Mouse (Mus musculus) erythroblast, embryonic 14.5 days (primary cell): ENCODE measurements at regions not wholly inside any gene's neighbourhood (a gene's known extent, or its start where the extent isn't known, plus 50 kb on each side); places are given as distances from the start of the nearest gene placed in this dataset.

Experiments
- H3K27me3 ChIP-seq: 2 replicates; pipeline ENCODE4 v1.6.1; 2012; ENCODE audit warnings: inconsistent platforms; ENCODE audit not compliant: control insufficient read depth
- H3K36me3 ChIP-seq: 2 replicates; pipeline ENCODE4 v1.6.1; 2012; ENCODE audit warnings: mild to moderate bottlenecking, inconsistent platforms; ENCODE audit not compliant: control insufficient read depth
- H3K4me1 ChIP-seq: 2 replicates; pipeline ENCODE4 v1.6.1; 2012; ENCODE audit warnings: inconsistent platforms; ENCODE audit not compliant: control insufficient read depth
- H3K4me3 ChIP-seq: replicated peaks from 2 replicates; pipeline ENCODE3; 2012; ENCODE audit warnings: moderate library complexity, mild to moderate bottlenecking, inconsistent platforms
- H3K9me3 ChIP-seq: 2 replicates; pipeline ENCODE4 v1.6.1; 2012; ENCODE audit warnings: low read length, inconsistent platforms, mixed read lengths; ENCODE audit not compliant: control insufficient read depth
- GATA1 ChIP-seq: IDR thresholded peaks from 2 replicates; pipeline ENCODE4 v1.6.1; 2012; ENCODE audit warnings: low read length, inconsistent platforms, mixed read lengths
- TAL1 ChIP-seq: IDR thresholded peaks from 3 replicates; pipeline ENCODE4 v1.6.1; 2012; ENCODE audit warnings: low read length, inconsistent platforms, mixed read lengths

DNA sequence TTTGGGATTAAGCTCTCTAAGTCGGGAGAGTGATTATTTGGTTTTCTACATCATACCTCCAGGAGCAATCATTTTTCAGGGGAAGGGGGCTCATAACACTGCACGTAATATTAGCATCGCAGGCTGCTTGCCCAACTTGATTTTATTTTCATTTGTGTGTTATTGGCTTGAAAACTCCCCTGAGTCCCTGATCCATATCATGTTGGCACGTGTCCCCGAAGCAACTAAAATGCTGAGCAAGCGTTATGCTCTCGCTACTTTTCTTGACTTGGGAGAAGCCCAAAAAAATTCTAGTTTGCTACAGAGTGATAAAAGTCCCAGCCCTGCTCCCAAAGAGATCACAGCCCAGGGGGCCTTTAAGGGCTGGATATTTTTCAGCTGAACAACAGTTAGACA lies 170.7 kb upstream of the Habp2 start:
- H3K36me3 ChIP-seq: no peaks in the 10 kb centered on the region
- TF ChIP-seq TAL1: no peak
- no peak for TF ChIP-seq GATA1

GRCm38 (mm10) chr19:56120723-56121122 lies 166.2 kb upstream of the Habp2 start:
- TF ChIP-seq TAL1: no peak
- TF ChIP-seq GATA1: no peak
- Histone ChIP-seq H3K27me3 (no peaks in the 10 kb centered on the region), H3K36me3 (no peaks in the 10 kb centered on the region), H3K4me3 (no peak overlapping the region), H3K4me1 (no peaks in the 10 kb centered on the region), H3K9me3 (peaks cover 14% of the 10 kb centered on the region)

More for the DNA sequence above, 170.7 kb upstream of the Habp2 start:
- Histone ChIP-seq H3K4me1 (no peaks in the 10 kb centered on the region), H3K4me3 (no peak overlapping the region), H3K27me3 (no peaks in the 10 kb centered on the region), H3K9me3 (peaks cover 11% of the 10 kb centered on the region)

DNA sequence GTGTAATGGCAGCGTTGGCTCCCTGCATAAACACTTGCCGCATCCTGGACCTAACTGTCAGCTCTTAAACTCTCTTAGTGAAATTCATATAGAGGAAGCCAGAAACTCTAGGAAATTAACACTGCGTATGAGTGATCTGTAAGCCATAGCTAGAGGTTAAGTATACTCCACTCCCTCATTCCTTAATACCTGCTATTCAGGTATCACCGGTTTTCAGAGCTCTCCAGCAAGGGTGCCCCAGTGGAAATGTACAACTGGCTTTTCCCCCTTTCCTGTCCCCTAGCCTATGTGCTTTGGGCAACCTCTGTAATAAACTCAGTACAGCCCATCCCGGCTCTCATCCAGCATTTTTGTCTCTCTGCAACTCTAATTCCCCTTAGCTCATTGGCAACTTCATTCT lies 164.8 kb upstream of the Habp2 start:
- Histone ChIP-seq H3K27me3 (no peaks in the 10 kb centered on the region), H3K9me3 (peaks cover 14% of the 10 kb centered on the region)

GRCm38 (mm10) chr19:56131556-56131955 lies 155.4 kb upstream of the Habp2 start:
- Histone ChIP-seq H3K36me3 (no peaks in the 10 kb centered on the region), H3K4me1 (no peaks in the 10 kb centered on the region), H3K9me3 (no peaks in the 10 kb centered on the region), H3K4me3 (no peak overlapping the region), H3K27me3 (peaks cover 25% of the 10 kb centered on the region)
- TF ChIP-seq GATA1 (no peak), TAL1 (no peak)

More for the DNA sequence above, 164.8 kb upstream of the Habp2 start:
- Histone ChIP-seq H3K4me1 (no peaks in the 10 kb centered on the region), H3K36me3 (no peaks in the 10 kb centered on the region), H3K4me3 (no peak overlapping the region)
- no peak for TF ChIP-seq TAL1
- TF ChIP-seq GATA1: no peak

DNA sequence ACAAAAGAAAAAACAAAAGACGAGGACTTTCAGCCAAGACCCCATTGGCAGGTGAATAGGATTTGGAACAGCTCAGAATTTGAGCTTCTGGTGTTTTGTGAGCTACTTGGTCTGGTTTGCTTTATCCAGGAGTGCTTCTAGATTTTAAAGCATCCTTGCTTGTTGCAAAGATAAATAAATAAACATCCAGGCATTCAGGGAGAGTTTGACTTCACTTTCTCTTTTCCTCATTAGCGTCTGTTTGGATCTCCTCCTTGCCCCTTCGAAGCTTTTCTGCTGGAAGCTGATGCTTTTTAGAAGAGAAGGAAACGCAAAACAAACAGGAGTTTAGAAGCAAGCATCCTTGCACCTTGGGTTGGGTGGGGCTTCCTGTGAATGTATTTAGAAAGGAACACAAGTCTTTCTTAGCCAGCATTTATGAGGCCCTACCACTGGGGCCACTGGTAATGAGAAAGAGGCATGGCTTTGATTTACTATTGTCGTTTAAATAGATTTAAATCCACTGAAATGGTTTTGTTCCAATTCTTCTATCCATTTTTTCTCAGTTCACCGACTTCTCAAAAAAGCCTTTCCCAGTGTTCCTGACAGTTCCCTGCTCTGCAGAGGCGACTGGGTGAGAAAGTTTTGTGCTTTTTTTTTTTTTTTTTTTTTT lies 153.9 kb upstream of the Habp2 start:
- peaks cover 25% of the 10 kb centered on the region for H3K27me3 ChIP-seq
- no peak overlapping the region for H3K4me3 ChIP-seq
- H3K4me1 ChIP-seq: no peaks in the 10 kb centered on the region
- no peaks in the 10 kb centered on the region for H3K36me3 ChIP-seq
- no peaks in the 10 kb centered on the region for H3K9me3 ChIP-seq
- TF ChIP-seq TAL1 (no peak), GATA1 (no peak)

DNA sequence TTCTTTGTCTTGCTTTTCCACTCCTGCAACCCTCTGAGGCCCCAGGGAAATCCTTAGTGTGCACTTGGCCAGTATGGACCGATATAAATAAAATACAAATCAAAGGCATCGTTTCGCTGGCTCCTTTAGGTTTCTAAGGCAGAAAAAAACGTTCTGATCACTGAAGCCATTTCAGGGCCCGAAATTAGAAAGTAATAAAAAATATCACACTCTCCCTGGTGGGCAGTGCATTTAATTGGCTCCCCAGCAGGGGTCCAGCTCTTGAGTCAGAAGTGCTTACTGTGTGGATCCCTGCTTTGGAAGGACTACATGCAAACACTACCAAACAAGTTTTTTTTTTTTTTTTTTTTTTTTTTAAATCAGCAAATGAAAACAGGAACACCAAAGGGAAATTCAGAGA lies 153.4 kb upstream of the Habp2 start:
- Histone ChIP-seq H3K27me3 (peaks cover 25% of the 10 kb centered on the region), H3K9me3 (no peaks in the 10 kb centered on the region), H3K4me1 (no peaks in the 10 kb centered on the region), H3K36me3 (no peaks in the 10 kb centered on the region), H3K4me3 (no peak overlapping the region)
- TF ChIP-seq GATA1: no peak
- no peak for TF ChIP-seq TAL1

GRCm38 (mm10) chr19:56134081-56134818 lies 152.7 kb upstream of the Habp2 start:
- TF ChIP-seq TAL1 (no peak), GATA1 (no peak)
- no peaks in the 10 kb centered on the region for H3K36me3 ChIP-seq
- H3K27me3 ChIP-seq: peaks cover 25% of the 10 kb centered on the region
- H3K4me1 ChIP-seq: no peaks in the 10 kb centered on the region
- H3K9me3 ChIP-seq: no peaks in the 10 kb centered on the region
- H3K4me3 ChIP-seq: no peak overlapping the region

DNA sequence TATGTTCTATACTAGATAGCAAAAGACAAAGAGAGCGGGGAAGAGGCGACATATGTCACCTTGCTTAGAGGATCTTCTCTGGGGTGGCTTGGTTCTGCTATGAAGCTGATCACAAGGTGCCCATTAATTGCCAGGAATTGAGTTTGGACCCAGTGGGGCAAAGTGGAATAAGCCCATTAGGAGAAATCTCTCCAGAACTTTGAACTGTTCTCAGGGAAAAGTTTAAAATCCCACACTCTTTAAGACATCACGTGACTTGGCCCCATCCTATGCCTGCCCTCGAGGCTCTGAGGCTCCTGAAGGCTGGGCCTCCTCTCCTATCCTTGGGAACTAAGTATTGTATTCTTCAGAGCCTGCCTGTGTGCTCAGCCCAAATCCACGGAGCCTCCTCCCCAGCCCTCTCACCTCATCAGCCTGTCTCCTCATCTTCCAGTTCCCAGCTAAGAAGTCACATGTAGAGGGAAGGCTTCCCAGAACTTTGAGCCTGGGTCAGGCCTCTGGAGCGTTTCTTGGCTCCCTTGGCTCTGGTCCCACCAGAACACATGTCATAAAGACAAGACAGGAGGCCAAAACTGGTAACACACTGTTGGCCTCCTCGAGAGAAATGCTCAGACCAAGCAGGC lies 151.5 kb upstream of the Habp2 start:
- Histone ChIP-seq H3K4me1 (no peaks in the 10 kb centered on the region), H3K27me3 (peaks cover 25% of the 10 kb centered on the region), H3K9me3 (no peaks in the 10 kb centered on the region), H3K4me3 (no peak overlapping the region), H3K36me3 (no peaks in the 10 kb centered on the region)
- TF ChIP-seq GATA1: no peak
- TF ChIP-seq TAL1: no peak

GRCm38 (mm10) chr19:56140540-56140939 lies 146.4 kb upstream of the Habp2 start:
- peaks cover 12% of the 10 kb centered on the region for H3K9me3 ChIP-seq
- no peaks in the 10 kb centered on the region for H3K4me1 ChIP-seq
- TF ChIP-seq TAL1 (no peak), GATA1 (no peak)
- H3K27me3 ChIP-seq: no peaks in the 10 kb centered on the region
- H3K4me3 ChIP-seq: no peak overlapping the region
- no peaks in the 10 kb centered on the region for H3K36me3 ChIP-seq
